Mouse (Mus musculus): ENCODE data around the gene Ypel3. TPM values are rescaled to one million over a fixed set of nuclear protein-coding genes. Genes with fewer than 3 reads are reported as not detected.

Ypel3 gene
- polyA plus RNA-seq, 1 experiment from 2014 or later = 89.7 TPM

Other genes starting within 250 kb of the Ypel3 start
- gene Eif3c, start 210.5 kb upstream of the Ypel3 start, polyA plus RNA-seq (2016; fragmentation: Nextera tagmentation; extraction: Ambion mirVana) = 185 and 213 TPM in 2 replicates
- gene Apobr, start 192.0 kb upstream of the Ypel3 start, polyA plus RNA-seq (2016; fragmentation: Nextera tagmentation; extraction: Ambion mirVana) = 0.47 TPM in 2 replicates
- 27.3 and 29.9 TPM in 2 replicates for gene Cln3, start 191.1 kb upstream of the Ypel3 start, polyA plus RNA-seq (2016; fragmentation: Nextera tagmentation; extraction: Ambion mirVana)
- gene Il27, start 182.0 kb upstream of the Ypel3 start, polyA plus RNA-seq (2016; fragmentation: Nextera tagmentation; extraction: Ambion mirVana) = not detected in 2 replicates
- 1.4 and 2.7 TPM in 2 replicates for gene Nupr1, start 146.1 kb upstream of the Ypel3 start, polyA plus RNA-seq (2016; fragmentation: Nextera tagmentation; extraction: Ambion mirVana)
- gene Sgf29, start 127.6 kb upstream of the Ypel3 start, polyA plus RNA-seq (2016; fragmentation: Nextera tagmentation; extraction: Ambion mirVana) = 57.6 and 62.7 TPM in 2 replicates
- 0.19 and 0.30 TPM in 2 replicates for gene Sult1a1, start 100.5 kb upstream of the Ypel3 start, polyA plus RNA-seq (2016; fragmentation: Nextera tagmentation; extraction: Ambion mirVana)
- gene Bola2, start 81.6 kb upstream of the Ypel3 start, polyA plus RNA-seq (2016; fragmentation: Nextera tagmentation; extraction: Ambion mirVana) = 208 and 212 TPM in 2 replicates
- 15.3 and 16.6 TPM in 2 replicates for gene Slx1b, start 81.2 kb upstream of the Ypel3 start, polyA plus RNA-seq (2016; fragmentation: Nextera tagmentation; extraction: Ambion mirVana)
- 49.2 and 59.5 TPM in 2 replicates for gene Coro1a, start 69.2 kb upstream of the Ypel3 start, polyA plus RNA-seq (2016; fragmentation: Nextera tagmentation; extraction: Ambion mirVana)
- gene Mapk3, start 17.4 kb upstream of the Ypel3 start, polyA plus RNA-seq (2016; fragmentation: Nextera tagmentation; extraction: Ambion mirVana) = 62.5 and 63.8 TPM in 2 replicates
- gene Gdpd3, start 10.6 kb upstream of the Ypel3 start, polyA plus RNA-seq (2016; fragmentation: Nextera tagmentation; extraction: Ambion mirVana) = 0.55 and 1.3 TPM in 2 replicates
- gene Tbx6, start 4.5 kb downstream of the Ypel3 start, polyA plus RNA-seq (2016; fragmentation: Nextera tagmentation; extraction: Ambion mirVana) = 0.22 and 0.47 TPM in 2 replicates
- 391 and 411 TPM in 2 replicates for gene Ppp4c, start 15.5 kb downstream of the Ypel3 start, polyA plus RNA-seq (2016; fragmentation: Nextera tagmentation; extraction: Ambion mirVana)
- gene Fam57b, start 20.7 kb downstream of the Ypel3 start, polyA plus RNA-seq (2016; fragmentation: Nextera tagmentation; extraction: Ambion mirVana) = 4.7 and 12.7 TPM in 2 replicates
- not detected in 2 replicates for gene 4930451I11Rik, start 54.7 kb downstream of the Ypel3 start, polyA plus RNA-seq (2016; fragmentation: Nextera tagmentation; extraction: Ambion mirVana)
- 4.9 and 5.5 TPM in 2 replicates for gene Doc2a, start 70.5 kb downstream of the Ypel3 start, polyA plus RNA-seq (2016; fragmentation: Nextera tagmentation; extraction: Ambion mirVana)
- gene Hirip3, start 85.0 kb downstream of the Ypel3 start, polyA plus RNA-seq (2016; fragmentation: Nextera tagmentation; extraction: Ambion mirVana) = 38.7 and 48.1 TPM in 2 replicates
- 102 and 105 TPM in 2 replicates for gene Ino80e, start 85.4 kb downstream of the Ypel3 start, polyA plus RNA-seq (2016; fragmentation: Nextera tagmentation; extraction: Ambion mirVana)
- gene Taok2, start 107.7 kb downstream of the Ypel3 start, polyA plus RNA-seq (2016; fragmentation: Nextera tagmentation; extraction: Ambion mirVana) = 56.2 and 56.4 TPM in 2 replicates
- 31.6 and 37.9 TPM in 2 replicates for gene Tmem219, start 146.0 kb downstream of the Ypel3 start, polyA plus RNA-seq (2016; fragmentation: Nextera tagmentation; extraction: Ambion mirVana)
- gene Kctd13, start 151.9 kb downstream of the Ypel3 start, polyA plus RNA-seq (2016; fragmentation: Nextera tagmentation; extraction: Ambion mirVana) = 23.9 and 35.5 TPM in 2 replicates
- gene Asphd1, start 172.6 kb downstream of the Ypel3 start, polyA plus RNA-seq (2016; fragmentation: Nextera tagmentation; extraction: Ambion mirVana) = 0.41 and 1.2 TPM in 2 replicates
- gene Sez6l2, start 173.6 kb downstream of the Ypel3 start, polyA plus RNA-seq (2016; fragmentation: Nextera tagmentation; extraction: Ambion mirVana) = 2.3 and 7.6 TPM in 2 replicates
- 92.5 and 103 TPM in 2 replicates for gene Cdipt, start 199.0 kb downstream of the Ypel3 start, polyA plus RNA-seq (2016; fragmentation: Nextera tagmentation; extraction: Ambion mirVana)
- 0.63 and 1.0 TPM in 2 replicates for gene Cdiptos, start 199.1 kb downstream of the Ypel3 start, polyA plus RNA-seq (2016; fragmentation: Nextera tagmentation; extraction: Ambion mirVana)
- gene Mvp, start 237.7 kb downstream of the Ypel3 start, polyA plus RNA-seq (2016; fragmentation: Nextera tagmentation; extraction: Ambion mirVana) = 5.0 and 6.1 TPM in 2 replicates
- gene Pagr1b, start 239.5 kb downstream of the Ypel3 start, polyA plus RNA-seq (2016; fragmentation: Nextera tagmentation; extraction: Ambion mirVana) = 0.25 and 0.55 TPM in 2 replicates
- gene Pagr1a, start 240.4 kb downstream of the Ypel3 start, polyA plus RNA-seq (2016; fragmentation: Nextera tagmentation; extraction: Ambion mirVana) = 84.3 and 130 TPM in 2 replicates
- gene Gm42742, start 244.1 kb downstream of the Ypel3 start, polyA plus RNA-seq (2016; fragmentation: Nextera tagmentation; extraction: Ambion mirVana) = 17.6 and 75.1 TPM in 2 replicates
- gene Prrt2, start 244.3 kb downstream of the Ypel3 start, polyA plus RNA-seq (2016; fragmentation: Nextera tagmentation; extraction: Ambion mirVana) = 3.3 and 4.4 TPM in 2 replicates